Mouse (Mus musculus): Measurements from ENCODE around the gene Atp13a4. TPM values are rescaled to one million over a fixed set of nuclear protein-coding genes. Genes with fewer than 3 reads are reported as not detected.

Atp13a4 gene
- polyA plus RNA-seq, 1 experiment from 2014 or later: 0.25 TPM

Other genes with a start within 250 kb of the Atp13a4 start
- 0.10 TPM in 1 of 2 replicates, not detected in the other for gene Atp13a5, start 166.1 kb downstream of the Atp13a4 start, polyA plus RNA-seq (2016; fragmentation: Nextera tagmentation; extraction: Ambion mirVana)
- 36.9 and 38.8 TPM in 2 replicates for gene Opa1, start 34.5 kb upstream of the Atp13a4 start, polyA plus RNA-seq (2016; fragmentation: Nextera tagmentation; extraction: Ambion mirVana)